ENCODE assay signal across 11 mouse cellular contexts in genomic region chr15:102802265-102802813, GRCm38 (mm10).
DNase-seq lines count a peak whose midpoint lies in the region; TF ChIP-seq lines count a peak whose summit lies in the region.
"Had no signal": no experiment of that assay in that cellular context is flagged by ENCODE, and none has a peak within 500 bp of the region (broad histone marks: within the 10 kb centered on the region; RNA-seq: fewer than 3 reads in every experiment).

No protein-coding gene starts in this region.

- no peaks in the 10 kb centered on the region for H3K9me3 ChIP-seq in heart, embryonic 10.5 days
- H3K9me3 ChIP-seq: embryonic facial prominence, embryonic 12.5 days; hindbrain, embryonic 10.5 days; neural tube, embryonic 12.5 days had no signal

- intact Hi-C loops in heart, postnatal 10 days (cut with DNase I) = no loop called here

- no peak overlapping the region for H3K4me3 ChIP-seq in heart, embryonic 10.5 days
- H3K4me3 ChIP-seq in cortical plate, adult 2 months (ENCODE audit: insufficient read depth, low read length) = no peak overlapping the region
- H3K4me3 ChIP-seq: embryonic facial prominence, embryonic 12.5 days; hindbrain, embryonic 10.5 days; neural tube, embryonic 12.5 days had no signal

- 0 out of 2 replicates have a peak, but pooled peaks cover 3% of the 10 kb centered on the region for H3K4me1 ChIP-seq in heart, embryonic 10.5 days
- peaks cover 5% of the 10 kb centered on the region for H3K4me1 ChIP-seq in cortical plate, adult 2 months (ENCODE audit: control insufficient read depth, insufficient read depth, low read length)
- H3K4me1 ChIP-seq: embryonic facial prominence, embryonic 12.5 days; hindbrain, embryonic 10.5 days; neural tube, embryonic 12.5 days had no signal

- no peak overlapping the region for H3K27ac ChIP-seq in heart, embryonic 10.5 days
- no peak overlapping the region for H3K27ac ChIP-seq in cortical plate, adult 2 months (ENCODE audit: insufficient read depth, low read length)
- H3K27ac ChIP-seq: embryonic facial prominence, embryonic 12.5 days; hindbrain, embryonic 10.5 days; neural tube, embryonic 12.5 days had no signal

- H3K36me3 ChIP-seq in heart, embryonic 10.5 days = no peaks in the 10 kb centered on the region
- H3K36me3 ChIP-seq: embryonic facial prominence, embryonic 12.5 days; hindbrain, embryonic 10.5 days; neural tube, embryonic 12.5 days had no signal

- 0 out of 2 replicates have a peak, but pooled peaks have one; percentile 19 for TF ChIP-seq POLR2A in cortical plate, adult 2 months (IDR thresholded peaks at IDR 0.05; ENCODE audit: extremely low read depth, insufficient read depth, low read length)

- 56% methylated on average over 8 of the region's 8 CpGs for WGBS in heart, embryonic 10.5 days

- peaks cover 46% of the 10 kb centered on the region for H3K27me3 ChIP-seq in heart, embryonic 10.5 days (ENCODE audit: insufficient read depth, poor library complexity, severe bottlenecking)

- DNase-seq in heart, postnatal 10 days = peak; percentile 5 to 25
- DNase-seq in heart, embryonic 10.5 days (ENCODE audit: low spot score) = no peak
- DNase-seq in right cerebral cortex, adult 18-20 months = peak; percentile 84
- no peak for DNase-seq in right cerebral cortex, postnatal 4 days
- DNase-seq in right cerebral cortex, postnatal 25 days = peak; percentile 66
- no peak for DNase-seq in gastrocnemius, postnatal 25 days
- no peak for DNase-seq in spleen, postnatal 36 days (ENCODE audit: low spot score in 2 of 2)

- no peak for TF ChIP-seq CTCF in cortical plate, adult 2 months (IDR thresholded peaks at IDR 0.05; ENCODE audit: extremely low read depth, insufficient read depth, low read length)

Comparison
In these comparisons a context has a peak if more than half of its experiments do, and no peak if none do; other contexts are left out.
1. DNase-seq: peak in heart, postnatal 10 days (2 of 2), right cerebral cortex, adult 18-20 months (single experiment) and right cerebral cortex, postnatal 25 days (single experiment); none in heart, embryonic 10.5 days (single experiment), right cerebral cortex, postnatal 4 days (single experiment), gastrocnemius, postnatal 25 days (single experiment) and spleen, postnatal 36 days (0 of 2).